Mouse (Mus musculus): Measurements from ENCODE around the gene Rhoh. TPM values are rescaled to one million over a fixed set of nuclear protein-coding genes. Genes with fewer than 3 reads are reported as not detected.

Gene Rhoh
- polyA plus RNA-seq, 1 experiment = 1.8 TPM

DNA sequence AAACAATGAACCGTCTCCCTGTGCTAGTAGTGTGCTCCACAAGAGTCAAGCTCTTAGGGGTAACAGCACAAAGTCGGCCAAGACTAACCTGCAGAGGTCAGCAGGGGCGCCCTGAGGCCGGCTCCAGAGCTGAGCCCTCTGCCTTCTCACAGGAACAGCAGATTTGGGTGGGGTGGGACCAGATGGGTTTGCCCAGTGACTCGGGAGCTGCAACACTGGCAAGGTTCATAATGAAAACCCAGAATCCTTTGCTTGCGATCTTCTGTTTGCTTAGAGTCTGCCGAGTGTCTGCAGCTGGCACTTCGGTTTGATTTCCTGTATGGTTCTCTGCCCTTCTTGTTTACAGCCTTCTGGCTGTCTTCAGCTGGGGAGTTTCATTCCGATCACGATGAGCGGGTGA lies 10.2 kb upstream of the Rhoh start:
- Histone ChIP-seq H3K4me1 (ENCODE audit: control insufficient read depth, insufficient read depth, low read length) (no peaks in the 10 kb centered on the region), H3K27ac (ENCODE audit: insufficient read depth, low read depth, low read length) (no peak overlapping the region), H3K36me3 (ENCODE audit: control insufficient read depth, insufficient read depth, low read length) (no peaks in the 10 kb centered on the region), H3K27me3 (replicated peaks; ENCODE audit: control insufficient read depth, insufficient read depth, low read length) (no peaks in the 10 kb centered on the region), H3K4me3 (ENCODE audit: insufficient read depth, low read depth, low read length) (no peak overlapping the region)
- no peak for DNase-seq
- TF ChIP-seq POLR2A (IDR thresholded peaks at IDR 0.05; ENCODE audit: low read depth, low read length) (no peak), CTCF (conservative IDR thresholded peaks at IDR 0.05; ENCODE audit: insufficient read depth, insufficient read length, low read depth, low read length) (no peak)
- 53% methylated on average over 11 of the region's 11 CpGs for WGBS

DNA sequence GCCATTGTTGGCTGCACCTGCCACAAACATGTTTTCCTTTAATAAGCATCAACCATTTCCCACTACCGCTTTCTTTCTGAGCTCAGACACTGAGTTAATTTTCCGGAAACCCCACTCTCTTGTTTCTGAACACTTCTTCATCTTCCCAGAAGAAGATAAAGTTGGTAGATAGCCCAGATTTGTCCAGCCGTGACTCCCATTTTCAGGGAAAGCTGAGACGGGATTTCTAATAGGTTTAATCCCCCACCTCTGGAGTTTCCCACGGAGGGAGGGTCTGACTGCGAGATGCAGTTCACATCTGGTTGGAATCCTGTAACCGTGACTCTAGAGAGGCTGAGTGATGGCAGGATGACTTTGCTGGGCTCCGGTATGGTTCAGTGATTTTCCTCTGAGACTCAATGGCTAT lies 6.2 kb upstream of the Rhoh start:
- TF ChIP-seq CTCF (conservative IDR thresholded peaks at IDR 0.05; ENCODE audit: insufficient read depth, insufficient read length, low read depth, low read length) (no peak), POLR2A (IDR thresholded peaks at IDR 0.05; ENCODE audit: low read depth, low read length) (no peak)
- WGBS = 37% methylated on average over 8 of the region's 8 CpGs

DNA sequence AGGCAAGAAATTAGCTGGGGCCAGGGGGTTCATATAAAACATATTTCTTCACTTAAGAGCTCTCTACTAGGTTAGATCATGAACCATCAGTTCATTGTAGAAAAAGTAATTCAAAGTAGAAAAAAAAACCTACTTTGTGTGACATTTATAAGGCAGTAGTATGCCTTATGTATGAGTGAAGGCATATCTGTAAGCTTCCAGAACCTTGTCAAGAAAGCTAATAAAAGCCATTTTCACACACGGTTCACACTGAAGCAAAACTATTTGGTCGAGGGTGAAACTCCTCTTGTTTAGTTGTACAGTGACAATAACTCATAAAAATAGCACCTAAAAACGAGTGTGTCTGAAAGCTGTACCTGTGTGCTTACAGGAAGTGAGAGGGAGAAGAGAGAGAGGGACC lies 5.4 kb upstream of the Rhoh start:
- Histone ChIP-seq H3K4me1 (ENCODE audit: control insufficient read depth, insufficient read depth, low read length) (no peaks in the 10 kb centered on the region), H3K4me3 (ENCODE audit: insufficient read depth, low read depth, low read length) (no peak overlapping the region), H3K36me3 (ENCODE audit: control insufficient read depth, insufficient read depth, low read length) (no peaks in the 10 kb centered on the region), H3K27ac (ENCODE audit: insufficient read depth, low read depth, low read length) (no peak overlapping the region), H3K27me3 (replicated peaks; ENCODE audit: control insufficient read depth, insufficient read depth, low read length) (no peaks in the 10 kb centered on the region; the same call in 1 of the 2 replicates)
- no peak for DNase-seq
- 70% methylated on average over 3 of the region's 3 CpGs for WGBS
- TF ChIP-seq CTCF (conservative IDR thresholded peaks at IDR 0.05; ENCODE audit: insufficient read depth, insufficient read length, low read depth, low read length) (no peak), POLR2A (IDR thresholded peaks at IDR 0.05; ENCODE audit: low read depth, low read length) (no peak)

More for the DNA sequence above, 6.2 kb upstream of the Rhoh start:
- Histone ChIP-seq H3K27me3 (replicated peaks; ENCODE audit: control insufficient read depth, insufficient read depth, low read length) (no peaks in the 10 kb centered on the region; the same call in 1 of the 2 replicates), H3K36me3 (ENCODE audit: control insufficient read depth, insufficient read depth, low read length) (no peaks in the 10 kb centered on the region), H3K27ac (ENCODE audit: insufficient read depth, low read depth, low read length) (no peak overlapping the region), H3K4me3 (ENCODE audit: insufficient read depth, low read depth, low read length) (no peak overlapping the region), H3K4me1 (ENCODE audit: control insufficient read depth, insufficient read depth, low read length) (no peaks in the 10 kb centered on the region)
- no peak for DNase-seq

DNA sequence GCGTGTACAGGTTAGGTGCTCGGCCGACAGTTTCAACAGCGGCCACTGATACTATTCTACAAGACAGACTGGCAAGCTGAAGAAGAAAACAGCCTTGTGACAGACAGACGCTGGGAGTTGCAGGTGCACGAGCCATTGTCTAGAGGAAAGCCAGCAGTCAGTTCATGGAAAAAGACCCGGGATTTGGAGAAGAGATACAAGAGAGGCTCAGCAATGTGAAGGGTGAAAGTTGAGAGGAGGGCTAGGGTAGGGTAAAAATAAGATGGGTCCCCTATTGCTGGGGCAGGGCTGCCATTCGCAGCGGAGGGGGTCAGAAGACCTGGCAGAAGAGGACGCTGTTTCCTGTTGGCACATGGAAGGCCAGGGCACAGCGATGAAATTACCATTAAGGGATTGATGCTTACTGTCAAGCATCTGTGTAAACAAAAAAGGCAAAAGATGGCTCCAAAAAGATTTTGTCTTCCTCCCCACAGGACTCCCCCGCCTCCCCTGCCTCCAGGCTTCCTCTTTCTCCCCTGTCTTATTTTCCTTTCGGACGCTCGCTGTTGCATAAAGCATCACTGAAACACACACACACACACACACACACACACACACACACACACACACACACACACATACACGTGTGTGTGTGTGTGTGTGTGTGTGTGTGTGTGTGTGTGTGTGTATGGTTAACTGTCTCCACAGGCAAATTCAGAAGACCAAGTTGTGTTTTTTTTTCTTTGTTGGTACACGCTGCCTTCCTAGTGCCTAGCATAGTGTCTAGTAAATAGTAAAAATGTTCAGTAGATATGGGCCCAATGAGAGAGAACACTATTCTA lies 4.2 kb upstream of the Rhoh start:
- 77% methylated on average over 17 of the region's 17 CpGs for WGBS
- no peaks in the 10 kb centered on the region for H3K36me3 ChIP-seq (ENCODE audit: control insufficient read depth, insufficient read depth, low read length)
- no peak overlapping the region for H3K4me3 ChIP-seq (ENCODE audit: insufficient read depth, low read depth, low read length)
- no peaks in the 10 kb centered on the region; the same call in 1 of the 2 replicates for H3K27me3 ChIP-seq (replicated peaks; ENCODE audit: control insufficient read depth, insufficient read depth, low read length)
- H3K4me1 ChIP-seq (ENCODE audit: control insufficient read depth, insufficient read depth, low read length) = no peaks in the 10 kb centered on the region
- H3K27ac ChIP-seq (ENCODE audit: insufficient read depth, low read depth, low read length) = no peak overlapping the region
- no peak for DNase-seq
- TF ChIP-seq POLR2A (IDR thresholded peaks at IDR 0.05; ENCODE audit: low read depth, low read length) = no peak
- TF ChIP-seq CTCF (conservative IDR thresholded peaks at IDR 0.05; ENCODE audit: insufficient read depth, insufficient read length, low read depth, low read length) = no peak

DNA sequence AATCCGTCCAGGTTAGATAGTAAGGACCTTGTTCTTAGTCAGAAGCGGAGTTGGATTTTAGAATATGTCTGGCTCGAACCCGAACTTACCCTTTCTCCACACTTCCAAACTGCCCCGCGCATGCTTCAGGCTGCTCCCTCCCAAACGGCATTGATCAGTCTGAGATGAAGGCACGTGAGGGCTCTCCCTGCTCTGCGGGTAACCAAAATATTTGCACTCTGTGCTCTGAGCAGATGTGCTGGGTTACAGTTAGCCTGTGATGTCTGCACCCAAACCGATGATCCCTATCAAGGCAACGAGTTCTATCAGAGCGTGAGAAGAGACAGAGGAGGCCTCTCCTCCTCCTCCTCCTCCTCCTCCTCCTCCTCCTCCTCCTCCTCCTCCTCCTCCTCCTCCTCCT lies 3.1 kb upstream of the Rhoh start:
- TF ChIP-seq POLR2A (IDR thresholded peaks at IDR 0.05; ENCODE audit: low read depth, low read length) = no peak
- TF ChIP-seq CTCF (conservative IDR thresholded peaks at IDR 0.05; ENCODE audit: insufficient read depth, insufficient read length, low read depth, low read length) = no peak
- no peak overlapping the region for H3K4me3 ChIP-seq (ENCODE audit: insufficient read depth, low read depth, low read length)
- no peaks in the 10 kb centered on the region; the same call in 1 of the 2 replicates for H3K27me3 ChIP-seq (replicated peaks; ENCODE audit: control insufficient read depth, insufficient read depth, low read length)
- H3K4me1 ChIP-seq (ENCODE audit: control insufficient read depth, insufficient read depth, low read length) = no peaks in the 10 kb centered on the region
- H3K36me3 ChIP-seq (ENCODE audit: control insufficient read depth, insufficient read depth, low read length) = no peaks in the 10 kb centered on the region
- DNase-seq = no peak
- no peak overlapping the region for H3K27ac ChIP-seq (ENCODE audit: insufficient read depth, low read depth, low read length)
- 55% methylated on average over 12 of the region's 12 CpGs for WGBS

DNA sequence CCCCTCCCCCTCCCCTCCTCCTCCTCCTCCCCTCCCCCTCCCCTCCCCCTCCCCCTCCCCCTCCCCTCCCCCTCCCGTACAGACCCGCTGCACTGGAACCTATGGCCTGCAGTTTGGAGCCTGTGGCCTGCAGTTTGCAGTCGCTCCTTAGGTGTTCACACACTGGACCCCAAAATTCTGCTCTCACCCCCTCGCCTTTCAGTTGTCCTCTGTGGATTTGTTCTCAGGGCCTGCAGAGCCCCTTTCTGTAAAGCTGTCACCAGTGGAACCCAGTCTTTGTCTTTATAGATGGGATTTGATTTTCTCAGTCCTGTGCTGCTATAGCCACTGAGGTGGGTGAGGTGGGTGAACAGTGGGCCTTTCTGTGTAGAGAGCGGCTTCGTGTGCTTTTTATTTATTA lies 2.7 kb upstream of the Rhoh start:
- DNase-seq = no peak
- Histone ChIP-seq H3K4me3 (ENCODE audit: insufficient read depth, low read depth, low read length) (no peak overlapping the region), H3K4me1 (ENCODE audit: control insufficient read depth, insufficient read depth, low read length) (no peaks in the 10 kb centered on the region), H3K27ac (ENCODE audit: insufficient read depth, low read depth, low read length) (no peak overlapping the region), H3K36me3 (ENCODE audit: control insufficient read depth, insufficient read depth, low read length) (no peaks in the 10 kb centered on the region), H3K27me3 (replicated peaks; ENCODE audit: control insufficient read depth, insufficient read depth, low read length) (no peaks in the 10 kb centered on the region; the same call in 1 of the 2 replicates)
- WGBS = 87% methylated on average over 4 of the region's 6 CpGs
- TF ChIP-seq POLR2A (IDR thresholded peaks at IDR 0.05; ENCODE audit: low read depth, low read length) (no peak), CTCF (conservative IDR thresholded peaks at IDR 0.05; ENCODE audit: insufficient read depth, insufficient read length, low read depth, low read length) (no peak)

DNA sequence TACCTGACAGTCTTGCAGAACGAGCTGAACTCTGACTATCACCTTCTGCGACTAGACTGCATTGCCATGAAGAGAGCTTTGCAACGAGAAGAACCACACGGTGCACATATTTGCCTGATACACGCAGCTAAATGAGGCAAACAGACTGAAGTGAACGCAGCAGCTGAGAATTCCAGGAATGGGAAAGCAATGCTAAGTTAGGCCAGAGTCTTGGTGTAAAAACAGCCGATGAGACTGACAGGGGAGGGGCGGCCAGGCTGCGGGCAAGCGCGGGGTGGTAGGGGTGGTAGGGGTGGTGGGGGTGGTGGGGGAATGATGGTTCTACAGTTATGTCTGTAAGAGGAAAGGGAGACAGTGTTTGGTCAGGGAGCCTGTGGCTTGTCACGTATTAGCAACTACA lies 2.1 kb upstream of the Rhoh start:
- H3K27me3 ChIP-seq (replicated peaks; ENCODE audit: control insufficient read depth, insufficient read depth, low read length) = no peaks in the 10 kb centered on the region; the same call in 1 of the 2 replicates
- H3K4me3 ChIP-seq (ENCODE audit: insufficient read depth, low read depth, low read length) = no peak overlapping the region
- H3K36me3 ChIP-seq (ENCODE audit: control insufficient read depth, insufficient read depth, low read length) = no peaks in the 10 kb centered on the region
- WGBS = 35% methylated on average over 12 of the region's 12 CpGs
- DNase-seq = no peak
- no peak overlapping the region for H3K27ac ChIP-seq (ENCODE audit: insufficient read depth, low read depth, low read length)
- TF ChIP-seq POLR2A (IDR thresholded peaks at IDR 0.05; ENCODE audit: low read depth, low read length) (no peak), CTCF (conservative IDR thresholded peaks at IDR 0.05; ENCODE audit: insufficient read depth, insufficient read length, low read depth, low read length) (no peak)
- no peaks in the 10 kb centered on the region for H3K4me1 ChIP-seq (ENCODE audit: control insufficient read depth, insufficient read depth, low read length)
